Mouse (Mus musculus) intestine, embryonic 16.5 days (tissue): Measurements from ENCODE around the gene Olfr597. TPM values are rescaled to one million over a fixed set of nuclear protein-coding genes. Genes with fewer than 3 reads are reported as not detected.
"Not testable (repeated sequence)": the region's sequence is repeated elsewhere in the genome, so short reads cannot be mapped to it uniquely, and the experiment has no call there.

Experiments
- ATAC-seq: fragments of 200-750 bp; cut with Nextera tagmentation; 2 replicates; pipeline ENCODE4 v1.8.0; 2017; ENCODE audit warnings: moderate TSS enrichment, moderate library complexity
- H3K27ac ChIP-seq: fragments of 300-500 bp; sonication (generic); 2 replicates; pipeline ENCODE4 v1.5.1; 2014; ENCODE audit warnings: mild to moderate bottlenecking, low read length
- H3K27me3 ChIP-seq: fragments of 300-500 bp; sonication (generic); replicated peaks from 2 replicates; pipeline ENCODE4 v1.6.1; 2014; ENCODE audit warnings: low read length, control low read depth, mixed read lengths; ENCODE audit not compliant: control insufficient read depth, insufficient read depth
- H3K36me3 ChIP-seq: fragments of 300-500 bp; sonication (generic); 2 replicates; pipeline ENCODE4 v1.6.1; 2014; ENCODE audit warnings: low read length, control low read depth; ENCODE audit not compliant: control insufficient read depth, insufficient read depth
- H3K4me1 ChIP-seq: fragments of 300-500 bp; sonication (generic); 2 replicates; pipeline ENCODE4 v1.6.1; 2014; ENCODE audit warnings: low read length, control low read depth, mixed read lengths; ENCODE audit not compliant: control insufficient read depth, insufficient read depth
- H3K4me2 ChIP-seq: fragments of 300-500 bp; sonication (generic); 2 replicates; pipeline ENCODE4 v1.6.1; 2014; ENCODE audit warnings: low read depth, low read length, control low read depth
- H3K4me3 ChIP-seq: fragments of 300-500 bp; sonication (generic); 2 replicates; pipeline ENCODE4 v1.5.1; 2014; ENCODE audit warnings: mild to moderate bottlenecking, low read length
- H3K9ac ChIP-seq: fragments of 300-500 bp; sonication (generic); 2 replicates; pipeline ENCODE4 v1.6.1; 2014; ENCODE audit warnings: low read depth, low read length
- H3K9me3 ChIP-seq: fragments of 300-500 bp; sonication (generic); 2 replicates; pipeline ENCODE4 v1.6.1; 2016; ENCODE audit warnings: low read length, control low read depth; ENCODE audit not compliant: control insufficient read depth
- WGBS: fragments of 180-500 bp; shearing (Covaris S2); extraction: QIAGEN DNeasy Blood & Tissue Kit; methylation state at CpG from one replicate; pipeline ENCODE4 v1.1.7; 2014; 5-methylcytosine and 5-hydroxymethylcytosine counted together
- microRNA-seq: library from miRNA; unstranded; fragments of <30 nt; microRNA quantifications from one replicate; pipeline ENCODE4, GENCODE M21; 2016
- polyA plus RNA-seq: library from polyadenylated mRNA; unstranded; fragments of >200 nt; fragmentation: Nextera tagmentation; extraction: Ambion mirVana; gene quantifications from 2 replicates; pipeline ENCODE4 v1.2.1, GENCODE M21; 2015

The Olfr597 gene
- not detected in 2 replicates for polyA plus RNA-seq

DNA sequence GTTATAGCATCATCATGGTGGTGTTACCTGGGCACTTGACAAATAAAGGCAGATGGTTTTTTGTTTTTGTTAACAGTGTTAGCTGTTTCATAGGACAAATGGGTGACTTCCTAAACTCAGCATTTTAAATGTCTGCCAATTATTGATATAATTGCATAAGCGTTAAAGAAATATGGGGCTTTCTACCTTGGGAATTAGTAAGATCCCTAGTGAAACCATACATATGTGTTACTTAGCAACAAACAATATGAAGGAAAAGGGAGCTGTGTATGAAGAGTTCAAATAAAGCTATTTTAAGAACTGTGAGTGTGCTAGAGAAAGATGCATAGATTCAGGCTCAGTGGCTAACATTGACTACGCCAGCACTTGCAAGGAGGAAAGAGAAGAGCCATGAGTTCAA is at the start of gene Olfr597:
TSS of gene Olfr597 (plus strand) at position 301 of the 400 bp plus-strand sequence.
- H3K27me3 ChIP-seq, H3K4me3 ChIP-seq, H3K4me2 ChIP-seq, H3K27ac ChIP-seq, H3K9ac ChIP-seq, H3K4me1 ChIP-seq, H3K9me3 ChIP-seq, H3K36me3 ChIP-seq, ATAC-seq: not testable (repeated sequence)
- WGBS, result 82% methylated on average over 2 of the region's 2 CpGs

DNA sequence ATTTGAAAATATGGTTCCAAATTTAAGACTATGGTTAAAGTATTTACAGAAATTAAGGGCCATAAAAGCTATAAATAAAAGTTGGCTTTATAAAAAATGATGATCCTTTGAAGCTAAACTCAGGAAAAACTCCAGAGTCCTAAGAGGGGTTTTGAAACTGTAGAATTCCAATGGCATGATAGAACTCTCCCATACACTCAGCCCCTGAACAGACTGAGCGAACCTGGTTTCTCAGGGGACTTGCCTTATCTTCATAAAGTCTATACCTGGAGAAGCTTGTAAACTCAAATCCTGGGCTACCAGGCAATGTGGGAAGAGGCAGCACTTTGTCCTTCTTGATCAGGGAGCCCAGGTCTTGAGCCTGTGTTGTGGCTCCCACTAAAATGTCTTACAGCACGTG is 10.8 kb upstream of the Olfr597 start, which contains the start of gene Olfr596:
TSS of gene Olfr596 (plus strand) at position 301 of the 400 bp plus-strand sequence.
- 82% methylated on average over 2 of the region's 2 CpGs for WGBS
- not testable (repeated sequence) for H3K4me3 ChIP-seq

DNA sequence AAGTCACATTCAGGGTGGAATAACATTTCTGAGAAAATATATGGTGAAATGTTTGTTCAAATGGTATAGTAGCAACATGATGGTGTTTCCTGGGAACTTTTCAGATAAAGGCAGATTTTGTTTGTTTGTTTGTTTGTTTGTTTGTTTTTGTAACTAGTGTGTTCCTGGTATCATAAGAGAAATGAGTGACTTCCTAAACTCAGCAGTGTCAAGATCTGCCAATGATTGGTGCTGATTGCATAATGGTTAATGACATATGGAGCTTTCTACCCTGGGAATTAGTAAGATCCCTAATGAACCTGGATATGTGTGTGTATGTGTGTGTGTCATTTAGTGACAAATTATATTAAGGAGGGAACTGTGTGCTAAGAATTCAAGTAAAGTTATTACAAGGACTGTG is 7.2 kb downstream of the Olfr597 start, which contains the start of gene Olfr598:
TSS of gene Olfr598 (plus strand) at position 301 of the 400 bp plus-strand sequence.
- H3K9me3 ChIP-seq, result no peaks in the 10 kb centered on the region
- H3K4me2 ChIP-seq, result no peak within 1 kb of the TSS
- no peaks in the 10 kb centered on the region for H3K27me3 ChIP-seq
- H3K9ac ChIP-seq, result no peak within 1 kb of the TSS
- no peak within 1 kb of the TSS for H3K4me3 ChIP-seq
- H3K4me1 ChIP-seq, result no peaks in the 10 kb centered on the region
- no peak for ATAC-seq
- H3K27ac ChIP-seq, result no peak within 1 kb of the TSS
- no peaks in the 10 kb centered on the region for H3K36me3 ChIP-seq

More for the DNA sequence above, 10.8 kb upstream of the Olfr597 start, which contains the start of gene Olfr596:
- H3K4me2 ChIP-seq, H3K4me1 ChIP-seq, H3K9me3 ChIP-seq, H3K36me3 ChIP-seq, H3K27ac ChIP-seq, H3K9ac ChIP-seq, ATAC-seq, H3K27me3 ChIP-seq: not testable (repeated sequence)

DNA sequence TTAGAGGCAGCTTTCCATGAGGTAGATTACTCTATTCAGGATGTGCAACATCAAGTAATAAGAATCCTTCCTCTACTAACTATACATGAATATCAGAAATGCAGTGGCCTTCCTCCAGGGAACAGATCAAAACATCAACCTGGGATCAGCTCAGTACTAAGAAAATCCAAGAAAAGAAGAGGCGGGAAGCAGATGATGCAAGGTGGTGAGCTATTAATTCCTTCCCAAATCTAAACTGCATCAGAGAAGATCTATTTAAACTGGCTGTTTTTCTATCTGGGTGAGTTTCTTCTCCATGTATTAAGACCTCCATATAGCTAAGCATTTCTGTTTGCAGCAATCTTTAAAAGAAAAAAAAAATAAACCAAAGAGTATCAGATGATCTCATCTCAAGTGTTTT is 19.5 kb downstream of the Olfr597 start, which contains the start of gene Olfr599:
TSS of gene Olfr599 (plus strand) at position 301 of the 400 bp plus-strand sequence.
- Histone ChIP-seq H3K9ac (no peak within 1 kb of the TSS), H3K4me3 (no peak within 1 kb of the TSS), H3K9me3 (no peaks in the 10 kb centered on the region), H3K27ac (no peak within 1 kb of the TSS), H3K36me3 (no peaks in the 10 kb centered on the region), H3K4me2 (no peak within 1 kb of the TSS), H3K27me3 (no peaks in the 10 kb centered on the region), H3K4me1 (no peaks in the 10 kb centered on the region)
- WGBS, result 84% methylated on average over 1 of the region's 1 CpGs
- ATAC-seq, result no peak

DNA sequence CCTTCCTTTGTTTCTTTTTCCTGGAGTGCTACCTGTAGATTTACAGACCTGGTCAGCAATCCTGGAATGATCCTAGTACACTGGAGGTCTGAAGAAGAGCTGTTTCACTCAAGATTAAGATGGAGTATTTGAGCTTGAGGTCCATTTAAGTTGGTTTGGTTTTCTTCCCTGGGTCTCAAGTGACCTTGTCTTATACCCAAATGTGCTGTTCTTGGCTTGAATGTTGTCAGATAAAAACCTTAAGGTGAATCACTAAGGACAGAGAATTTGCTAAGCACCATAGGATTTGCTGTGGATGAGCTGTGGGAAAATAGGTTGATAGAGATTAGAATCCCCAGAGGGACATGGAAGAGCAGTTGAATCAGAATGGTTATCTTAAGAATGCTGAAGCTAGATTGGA is 33.5 kb downstream of the Olfr597 start, which contains the start of gene Olfr600:
TSS of gene Olfr600 (minus strand) at position 101 of the 400 bp plus-strand sequence.
- ATAC-seq, result no peak
- no peaks in the 10 kb centered on the region for H3K27me3 ChIP-seq
- no peak within 1 kb of the TSS for H3K9ac ChIP-seq
- H3K4me1 ChIP-seq, result no peaks in the 10 kb centered on the region
- H3K27ac ChIP-seq, result no peak within 1 kb of the TSS
- no peaks in the 10 kb centered on the region for H3K9me3 ChIP-seq
- no peak within 1 kb of the TSS for H3K4me2 ChIP-seq
- no peaks in the 10 kb centered on the region for H3K36me3 ChIP-seq
- no peak within 1 kb of the TSS for H3K4me3 ChIP-seq

DNA sequence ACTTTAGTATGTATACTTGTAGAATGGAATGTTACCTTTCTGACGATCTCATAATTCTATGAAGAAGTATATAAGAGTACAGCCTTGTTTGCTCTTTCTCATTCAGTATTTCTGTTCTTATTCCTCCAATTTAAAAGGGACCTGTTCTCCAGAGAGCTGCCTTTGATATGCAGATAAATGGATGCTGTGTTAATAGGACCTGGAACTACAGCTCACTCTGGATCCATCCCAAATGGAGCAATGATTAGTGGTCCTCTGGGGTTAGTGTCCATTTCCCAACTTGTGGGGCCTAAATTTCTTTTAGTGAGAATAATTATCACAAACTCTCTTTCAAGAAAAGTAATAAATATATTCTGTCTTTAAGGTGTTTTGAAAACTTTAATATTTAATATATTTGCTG is 46.4 kb downstream of the Olfr597 start, which contains the start of gene Olfr601:
TSS of gene Olfr601 (minus strand) at position 101 of the 400 bp plus-strand sequence.
- Histone ChIP-seq H3K4me2 (no peak within 1 kb of the TSS), H3K4me1 (no peaks in the 10 kb centered on the region), H3K27ac (no peak within 1 kb of the TSS), H3K9ac (no peak within 1 kb of the TSS), H3K4me3 (no peak within 1 kb of the TSS), H3K9me3 (no peaks in the 10 kb centered on the region), H3K36me3 (no peaks in the 10 kb centered on the region), H3K27me3 (no peaks in the 10 kb centered on the region)
- WGBS, result 90% methylated on average over 1 of the region's 1 CpGs
- no peak for ATAC-seq

Small RNA genes lying within 50 kb of the gene (microRNA-seq; reads per million reads assigned to microRNA genes)
- gene Gm23550, result not detected

Other genes with a start within 250 kb of the Olfr597 start
- gene Olfr584, start 234.4 kb upstream of the Olfr597 start, polyA plus RNA-seq, result not detected in 2 replicates
- not detected in 2 replicates for gene Olfr585, start 218.6 kb upstream of the Olfr597 start, polyA plus RNA-seq
- not detected in 2 replicates for gene Olfr586, start 190.7 kb upstream of the Olfr597 start, polyA plus RNA-seq
- not detected in 2 replicates for gene Olfr588-ps1, start 175.4 kb upstream of the Olfr597 start, polyA plus RNA-seq
- gene Olfr589, start 160.0 kb upstream of the Olfr597 start, polyA plus RNA-seq, result not detected in 2 replicates
- not detected in 2 replicates for gene Olfr591, start 138.0 kb upstream of the Olfr597 start, polyA plus RNA-seq
- not detected in 2 replicates for gene Olfr592, start 131.5 kb upstream of the Olfr597 start, polyA plus RNA-seq
- gene Olfr593, start 104.5 kb upstream of the Olfr597 start, polyA plus RNA-seq, result not detected in 2 replicates
- gene Olfr594, start 99.3 kb upstream of the Olfr597 start, polyA plus RNA-seq, result not detected in 2 replicates
- gene Usp17ld, start 63.8 kb upstream of the Olfr597 start, polyA plus RNA-seq, result not detected in 2 replicates
- not detected in 2 replicates for gene Olfr596, start 10.7 kb upstream of the Olfr597 start, polyA plus RNA-seq
- not detected in 2 replicates for gene Olfr598, start 7.3 kb downstream of the Olfr597 start, polyA plus RNA-seq
- not detected in 2 replicates for gene Olfr599, start 19.6 kb downstream of the Olfr597 start, polyA plus RNA-seq
- gene Olfr600, start 33.4 kb downstream of the Olfr597 start, polyA plus RNA-seq, result not detected in 2 replicates
- gene Olfr601, start 46.3 kb downstream of the Olfr597 start, polyA plus RNA-seq, result not detected in 2 replicates
- not detected in 2 replicates for gene Olfr603, start 69.9 kb downstream of the Olfr597 start, polyA plus RNA-seq
- not detected in 2 replicates for gene Usp17lc, start 98.8 kb downstream of the Olfr597 start, polyA plus RNA-seq
- gene Olfr605, start 129.1 kb downstream of the Olfr597 start, polyA plus RNA-seq, result not detected in 2 replicates
- gene Olfr606, start 132.7 kb downstream of the Olfr597 start, polyA plus RNA-seq, result not detected in 2 replicates
- not detected in 2 replicates for gene Olfr607, start 147.8 kb downstream of the Olfr597 start, polyA plus RNA-seq
- gene Olfr608, start 153.6 kb downstream of the Olfr597 start, polyA plus RNA-seq, result not detected in 2 replicates
- gene Olfr609, start 181.7 kb downstream of the Olfr597 start, polyA plus RNA-seq, result not detected in 2 replicates
- not detected in 2 replicates for gene Olfr610, start 195.8 kb downstream of the Olfr597 start, polyA plus RNA-seq
- gene Olfr611, start 204.5 kb downstream of the Olfr597 start, polyA plus RNA-seq, result not detected in 2 replicates
- not detected in 2 replicates for gene Olfr612, start 226.4 kb downstream of the Olfr597 start, polyA plus RNA-seq
- gene Olfr613, start 231.8 kb downstream of the Olfr597 start, polyA plus RNA-seq, result not detected in 2 replicates
- not detected in 2 replicates for gene Olfr615, start 239.8 kb downstream of the Olfr597 start, polyA plus RNA-seq